In genomic region chr9:47077416-47077815, GRCm38 (mm10) we compare ENCODE assay signal across 19 mouse cellular contexts.
DNase-seq lines count a peak whose midpoint lies in the region; ATAC-seq and TF ChIP-seq lines count a peak whose summit lies in the region.
"Had no signal": no experiment of that assay in that cellular context is flagged by ENCODE, and none has a peak within 500 bp of the region (broad histone marks: within the 10 kb centered on the region; RNA-seq: fewer than 3 reads in every experiment).

No protein-coding gene starts in this region.

- no peaks in the 10 kb centered on the region for H3K36me3 ChIP-seq in forebrain, embryonic 12.5 days (replicated peaks)
- H3K36me3 ChIP-seq in forebrain, embryonic 13.5 days (ENCODE audit: poor library complexity, severe bottlenecking) = no peaks in the 10 kb centered on the region
- H3K36me3 ChIP-seq in kidney, embryonic 14.5 days (ENCODE audit: control insufficient read depth, insufficient read depth, low read length) = no peaks in the 10 kb centered on the region
- H3K36me3 ChIP-seq in ES-E14 (ENCODE audit: control insufficient read depth, insufficient read depth, low read length, poor library complexity, severe bottlenecking) = no peaks in the 10 kb centered on the region
- H3K36me3 ChIP-seq in intestine, postnatal 0 days (ENCODE audit: control insufficient read depth, insufficient read depth) = no peaks in the 10 kb centered on the region
- H3K36me3 ChIP-seq: embryonic facial prominence, embryonic 12.5 days; heart, embryonic 15.5 days; hindbrain, embryonic 15.5 days; kidney, embryonic 15.5 days had no signal

- DNase-seq in kidney, postnatal 36 days = peak; percentile 8 to 12
- DNase-seq in ES-E14 (ENCODE audit: low read depth, low spot score) = peak; percentile 8
- DNase-seq: adrenal gland, postnatal 10 days; cerebellum, adult 11 months; cerebellum, postnatal 14 days; heart, adult 11 months; liver; lung, adult 2 months; lung, postnatal 36 days; thymus, postnatal 14 days had no signal

- H3K27me3 ChIP-seq in forebrain, embryonic 12.5 days = peaks cover 8% of the 10 kb centered on the region; the same call in 1 of the 2 replicates
- H3K27me3 ChIP-seq in forebrain, embryonic 13.5 days = 0 out of 2 replicates have a peak, but pooled peaks cover 3% of the 10 kb centered on the region
- no peaks in the 10 kb centered on the region for H3K27me3 ChIP-seq in kidney, embryonic 14.5 days (ENCODE audit: control insufficient read depth, insufficient read depth, low read length)
- no peaks in the 10 kb centered on the region for H3K27me3 ChIP-seq in intestine, postnatal 0 days (replicated peaks; ENCODE audit: control insufficient read depth, insufficient read depth, low read length)
- H3K27me3 ChIP-seq: embryonic facial prominence, embryonic 12.5 days; hindbrain, embryonic 15.5 days had no signal

- no peak overlapping the region for H3K4me3 ChIP-seq in forebrain, embryonic 12.5 days (replicated peaks)
- H3K4me3 ChIP-seq in forebrain, embryonic 13.5 days = no peak overlapping the region
- no peak overlapping the region for H3K4me3 ChIP-seq in kidney, embryonic 14.5 days (ENCODE audit: low read length)
- no peak overlapping the region for H3K4me3 ChIP-seq in ES-E14 (ENCODE audit: insufficient read depth in 1 of 2, low read depth in 1 of 2, low read length in 2 of 2, poor library complexity in 1 of 2, severe bottlenecking in 1 of 2)
- no peak overlapping the region for H3K4me3 ChIP-seq in intestine, postnatal 0 days (ENCODE audit: low read depth, low read length)
- H3K4me3 ChIP-seq: embryonic facial prominence, embryonic 12.5 days; heart, embryonic 15.5 days; hindbrain, embryonic 15.5 days; kidney, embryonic 15.5 days had no signal

- ATAC-seq in forebrain, embryonic 12.5 days (ENCODE audit: low FRiP score) = no peak
- no peak for ATAC-seq in forebrain, embryonic 13.5 days
- no peak for ATAC-seq in kidney, embryonic 14.5 days (ENCODE audit: low FRiP score, low TSS enrichment)
- peak; percentile 89 for ATAC-seq in intestine, postnatal 0 days
- no peak for ATAC-seq in CD4-positive, CD25-positive, alpha-beta regulatory T cell, adult 4 months

- in situ Hi-C loops in ES-E14 (cut with MboI; ENCODE audit: low sequenced_read_pairs in 2 of 2, unreplicated experiment in 2 of 2) = no loop called here

- no peaks in the 10 kb centered on the region for H3K9me3 ChIP-seq in forebrain, embryonic 12.5 days
- H3K9me3 ChIP-seq in forebrain, embryonic 13.5 days (replicated peaks) = no peaks in the 10 kb centered on the region
- H3K9me3 ChIP-seq in kidney, embryonic 14.5 days (ENCODE audit: control insufficient read depth, low read length) = no peaks in the 10 kb centered on the region; the same call in 1 of the 2 replicates
- H3K9me3 ChIP-seq in ES-E14 (ENCODE audit: control insufficient read depth, insufficient read depth, low read depth, low read length) = no peaks in the 10 kb centered on the region
- H3K9me3 ChIP-seq in intestine, postnatal 0 days (ENCODE audit: control insufficient read depth) = no peaks in the 10 kb centered on the region
- H3K9me3 ChIP-seq: embryonic facial prominence, embryonic 12.5 days; hindbrain, embryonic 15.5 days; kidney, embryonic 15.5 days had no signal

- no peak for TF ChIP-seq CTCF in intestine, postnatal 0 days (IDR thresholded peaks at IDR 0.05; ENCODE audit: low read depth)

- no peak overlapping the region for H3K4me2 ChIP-seq in forebrain, embryonic 12.5 days
- H3K4me2 ChIP-seq in forebrain, embryonic 13.5 days = no peak overlapping the region
- no peak overlapping the region for H3K4me2 ChIP-seq in kidney, embryonic 14.5 days (replicated peaks; ENCODE audit: low read depth, low read length)
- no peak overlapping the region for H3K4me2 ChIP-seq in intestine, postnatal 0 days (replicated peaks; ENCODE audit: low read depth)
- H3K4me2 ChIP-seq: embryonic facial prominence, embryonic 12.5 days; heart, embryonic 15.5 days; hindbrain, embryonic 15.5 days; kidney, embryonic 15.5 days had no signal

- H3K9ac ChIP-seq in forebrain, embryonic 12.5 days = no peak overlapping the region
- no peak overlapping the region for H3K9ac ChIP-seq in forebrain, embryonic 13.5 days
- H3K9ac ChIP-seq in kidney, embryonic 14.5 days (ENCODE audit: low read depth, low read length) = no peak overlapping the region
- no peak overlapping the region for H3K9ac ChIP-seq in ES-E14 (ENCODE audit: insufficient read depth, low read depth, low read length, poor library complexity, severe bottlenecking)
- H3K9ac ChIP-seq in intestine, postnatal 0 days (ENCODE audit: low read depth, low read length) = no peak overlapping the region
- H3K9ac ChIP-seq: embryonic facial prominence, embryonic 12.5 days; heart, embryonic 15.5 days; hindbrain, embryonic 15.5 days; kidney, embryonic 15.5 days had no signal

- 37% methylated on average over 2 of the region's 2 CpGs for WGBS in forebrain, embryonic 12.5 days
- 25% methylated on average over 2 of the region's 2 CpGs for WGBS in forebrain, embryonic 13.5 days
- 23% methylated on average over 2 of the region's 2 CpGs for WGBS in kidney, embryonic 14.5 days
- WGBS in intestine, postnatal 0 days = 15% methylated on average over 2 of the region's 2 CpGs

- H3K4me1 ChIP-seq in forebrain, embryonic 12.5 days = peaks cover 21% of the 10 kb centered on the region
- peaks cover 13% of the 10 kb centered on the region for H3K4me1 ChIP-seq in forebrain, embryonic 13.5 days
- H3K4me1 ChIP-seq in kidney, embryonic 14.5 days (ENCODE audit: control insufficient read depth, insufficient read depth, low read length) = no peaks in the 10 kb centered on the region
- H3K4me1 ChIP-seq in ES-E14 (ENCODE audit: control insufficient read depth in 2 of 2, insufficient read depth in 2 of 2, low read length in 2 of 2, poor library complexity in 1 of 2) = no peaks in the 10 kb centered on the region
- H3K4me1 ChIP-seq in intestine, postnatal 0 days (replicated peaks; ENCODE audit: control insufficient read depth, insufficient read depth, low read length) = peaks cover 4% of the 10 kb centered on the region; the same call in 1 of the 2 replicates
- H3K4me1 ChIP-seq: heart, embryonic 15.5 days had no signal

- H3K27ac ChIP-seq in forebrain, embryonic 12.5 days = 0 out of 2 replicates have a peak overlapping the region, but pooled peaks have one; percentile 13
- H3K27ac ChIP-seq in forebrain, embryonic 13.5 days = no peak overlapping the region
- H3K27ac ChIP-seq in kidney, embryonic 14.5 days (ENCODE audit: low read depth, low read length) = no peak overlapping the region
- H3K27ac ChIP-seq in ES-E14 (ENCODE audit: insufficient read depth, low read depth, low read length, poor library complexity, severe bottlenecking) = no peak overlapping the region
- H3K27ac ChIP-seq in intestine, postnatal 0 days (ENCODE audit: low read depth, low read length) = no peak overlapping the region
- H3K27ac ChIP-seq: embryonic facial prominence, embryonic 12.5 days; heart, embryonic 15.5 days; hindbrain, embryonic 15.5 days; kidney, embryonic 15.5 days had no signal

TF ChIP-seq in ES-E14, 5 proteins besides CTCF, POLR2A, EP300 and RAD21:
- TF ChIP-seq CHD2 (IDR thresholded peaks at IDR 0.05; ENCODE audit: low read depth, low read length) (no peak), ZC3H11A (IDR thresholded peaks at IDR 0.05; ENCODE audit: borderline replicate concordance, low read depth, low read length) (no peak), HCFC1 (IDR thresholded peaks at IDR 0.05; ENCODE audit: borderline replicate concordance, insufficient read depth, low read length) (no peak), MAFK (IDR thresholded peaks at IDR 0.05; ENCODE audit: insufficient read depth, low read depth, low read length) (no peak), ZNF384 (IDR thresholded peaks at IDR 0.05; ENCODE audit: low read depth, low read length) (no peak)
TF ChIP-seq in ES-E14: peak in this region for 0.
